21 mouse cellular contexts compared by ENCODE assay signal in genomic region chr6:146825487-146825773, GRCm38 (mm10). TPM values are rescaled to one million over a fixed set of nuclear protein-coding genes. Genes with fewer than 3 reads are reported as not detected.
DNase-seq lines count a peak whose midpoint lies in the region; ATAC-seq and TF ChIP-seq lines count a peak whose summit lies in the region.
"Had no signal": no experiment of that assay in that cellular context is flagged by ENCODE, and none has a peak within 500 bp of the region (broad histone marks: within the 10 kb centered on the region; RNA-seq: fewer than 3 reads in every experiment).

No protein-coding gene starts in this region.

- no peaks in the 10 kb centered on the region for H3K4me1 ChIP-seq in intestine, embryonic 14.5 days (replicated peaks; ENCODE audit: control insufficient read depth, insufficient read depth, low read length)
- no peaks in the 10 kb centered on the region for H3K4me1 ChIP-seq in intestine, postnatal 0 days (replicated peaks; ENCODE audit: control insufficient read depth, insufficient read depth, low read length)
- H3K4me1 ChIP-seq in neural tube, embryonic 11.5 days (ENCODE audit: control insufficient read depth, insufficient read depth, low read length), result no peaks in the 10 kb centered on the region
- H3K4me1 ChIP-seq in hindbrain, postnatal 0 days (ENCODE audit: insufficient read depth, low read length), result no peaks in the 10 kb centered on the region
- H3K4me1 ChIP-seq: embryonic facial prominence, embryonic 13.5 days; heart, embryonic 15.5 days; megakaryocyte, embryonic 14.5 days had no signal

- no peaks in the 10 kb centered on the region for H3K9me3 ChIP-seq in intestine, embryonic 14.5 days (ENCODE audit: control insufficient read depth, low read length)
- H3K9me3 ChIP-seq in intestine, postnatal 0 days (ENCODE audit: control insufficient read depth), result no peaks in the 10 kb centered on the region
- no peaks in the 10 kb centered on the region for H3K9me3 ChIP-seq in neural tube, embryonic 11.5 days (ENCODE audit: control insufficient read depth, low read length)
- H3K9me3 ChIP-seq in hindbrain, postnatal 0 days (ENCODE audit: low read length), result no peaks in the 10 kb centered on the region
- H3K9me3 ChIP-seq: embryonic facial prominence, embryonic 13.5 days; heart, embryonic 15.5 days; megakaryocyte, embryonic 14.5 days had no signal

- TF ChIP-seq CTCF in intestine, postnatal 0 days (IDR thresholded peaks at IDR 0.05; ENCODE audit: low read depth), result no peak
- TF ChIP-seq CTCF in hindbrain, postnatal 0 days (IDR thresholded peaks at IDR 0.05; ENCODE audit: low read depth), result no peak

- 0 out of 2 replicates have a peak, but pooled peaks have one; percentile 20 for ATAC-seq in intestine, embryonic 14.5 days (replicated peaks; ENCODE audit: low FRiP score, low TSS enrichment, low read depth)
- ATAC-seq in intestine, postnatal 0 days, result no peak
- ATAC-seq in neural tube, embryonic 11.5 days (ENCODE audit: insufficient read depth, low FRiP score, low TSS enrichment), result peak; percentile 54; the same call in 1 of the 2 replicates
- ATAC-seq in hindbrain, postnatal 0 days, result peak; percentile 36; the same call in 1 of the 2 replicates

- no peaks in the 10 kb centered on the region for H3K36me3 ChIP-seq in intestine, embryonic 14.5 days (ENCODE audit: control insufficient read depth, insufficient read depth, low read length)
- no peaks in the 10 kb centered on the region for H3K36me3 ChIP-seq in intestine, postnatal 0 days (ENCODE audit: control insufficient read depth, insufficient read depth)
- H3K36me3 ChIP-seq in neural tube, embryonic 11.5 days (ENCODE audit: control insufficient read depth, insufficient read depth, low read length), result no peaks in the 10 kb centered on the region
- H3K36me3 ChIP-seq in hindbrain, postnatal 0 days (ENCODE audit: insufficient read depth, low read length), result no peaks in the 10 kb centered on the region
- H3K36me3 ChIP-seq: embryonic facial prominence, embryonic 13.5 days; heart, embryonic 15.5 days had no signal

- no peak overlapping the region for H3K4me3 ChIP-seq in intestine, embryonic 14.5 days (ENCODE audit: low read depth, low read length)
- no peak overlapping the region for H3K4me3 ChIP-seq in intestine, postnatal 0 days (ENCODE audit: low read depth, low read length)
- H3K4me3 ChIP-seq in neural tube, embryonic 11.5 days (ENCODE audit: low read depth, low read length), result no peak overlapping the region
- H3K4me3 ChIP-seq in hindbrain, postnatal 0 days (ENCODE audit: low read length), result no peak overlapping the region
- H3K4me3 ChIP-seq: embryonic facial prominence, embryonic 13.5 days; heart, adult 2 months; heart, embryonic 15.5 days; megakaryocyte, embryonic 14.5 days had no signal

- no peak overlapping the region for H3K27ac ChIP-seq in intestine, embryonic 14.5 days (ENCODE audit: low read depth)
- H3K27ac ChIP-seq in intestine, postnatal 0 days (ENCODE audit: low read depth, low read length), result no peak overlapping the region
- H3K27ac ChIP-seq in neural tube, embryonic 11.5 days (ENCODE audit: low read depth, low read length), result no peak overlapping the region
- H3K27ac ChIP-seq in hindbrain, postnatal 0 days, result no peak overlapping the region
- H3K27ac ChIP-seq: embryonic facial prominence, embryonic 13.5 days; heart, adult 2 months; heart, embryonic 15.5 days had no signal

- 79% methylated on average over 1 of the region's 1 CpGs for WGBS in intestine, embryonic 14.5 days
- WGBS in intestine, postnatal 0 days, result 71% methylated on average over 1 of the region's 1 CpGs
- WGBS in neural tube, embryonic 11.5 days, result 89% methylated on average over 1 of the region's 1 CpGs
- WGBS in hindbrain, postnatal 0 days, result 77% methylated on average over 1 of the region's 1 CpGs

- no peak for DNase-seq in intestine, embryonic 14.5 days (ENCODE audit: low spot score)
- DNase-seq in neural tube, embryonic 11.5 days (ENCODE audit: low spot score), result no peak
- DNase-seq in neural tube, embryonic 10.5 days (ENCODE audit: extremely low spot score, low spot score), result no peak
- no peak for DNase-seq in hindbrain, postnatal 0 days (ENCODE audit: low spot score)
- DNase-seq in yolk sac, embryonic 10.5 days (ENCODE audit: low spot score), result no peak
- DNase-seq in adrenal gland, adult 18-20 months (ENCODE audit: low spot score in 2 of 2), result no peak
- DNase-seq: adrenal gland, adult 8-10 months; gastrocnemius, postnatal 25 days had no signal

- H3K27me3 ChIP-seq in intestine, embryonic 14.5 days (replicated peaks; ENCODE audit: control insufficient read depth, insufficient read depth, low read length), result no peaks in the 10 kb centered on the region
- no peaks in the 10 kb centered on the region for H3K27me3 ChIP-seq in intestine, postnatal 0 days (replicated peaks; ENCODE audit: control insufficient read depth, insufficient read depth, low read length)
- no peaks in the 10 kb centered on the region for H3K27me3 ChIP-seq in neural tube, embryonic 11.5 days (ENCODE audit: control insufficient read depth, insufficient read depth, low read length)
- no peaks in the 10 kb centered on the region for H3K27me3 ChIP-seq in hindbrain, postnatal 0 days (ENCODE audit: insufficient read depth, low read length)
- H3K27me3 ChIP-seq: embryonic facial prominence, embryonic 13.5 days; heart, embryonic 15.5 days had no signal

- H3K4me2 ChIP-seq in intestine, embryonic 14.5 days (ENCODE audit: low read length), result no peak overlapping the region
- H3K4me2 ChIP-seq in intestine, postnatal 0 days (replicated peaks; ENCODE audit: low read depth), result no peak overlapping the region
- H3K4me2 ChIP-seq in neural tube, embryonic 11.5 days (ENCODE audit: low read depth), result no peak overlapping the region
- H3K4me2 ChIP-seq in hindbrain, postnatal 0 days (ENCODE audit: low read depth, low read length), result no peak overlapping the region
- H3K4me2 ChIP-seq: embryonic facial prominence, embryonic 13.5 days; heart, embryonic 15.5 days had no signal

- no peak overlapping the region for H3K9ac ChIP-seq in intestine, embryonic 14.5 days (ENCODE audit: low read length)
- no peak overlapping the region for H3K9ac ChIP-seq in intestine, postnatal 0 days (ENCODE audit: low read depth, low read length)
- H3K9ac ChIP-seq in neural tube, embryonic 11.5 days (ENCODE audit: low read length), result no peak overlapping the region
- no peak overlapping the region for H3K9ac ChIP-seq in hindbrain, postnatal 0 days (replicated peaks; ENCODE audit: low read length)
- H3K9ac ChIP-seq: embryonic facial prominence, embryonic 13.5 days; heart, embryonic 15.5 days had no signal

RNA-seq across cellular contexts. Expression of gene Smco2, which starts 24.5 kb away (rescaled TPM):
- not detected in 2 replicates for polyA plus RNA-seq in intestine, embryonic 14.5 days (2014; fragmentation: Nextera tagmentation; extraction: Ambion mirVana)
- not detected in 2 replicates for polyA plus RNA-seq in intestine, postnatal 0 days (2015; fragmentation: Nextera tagmentation; extraction: Ambion mirVana)
- polyA plus RNA-seq in neural tube, embryonic 11.5 days (2014; fragmentation: Nextera tagmentation; extraction: Ambion mirVana), result not detected in 2 replicates
- total RNA-seq in hindbrain, postnatal 0 days (2014; rRNA removed), result not detected in 2 replicates
- not detected in 2 replicates for polyA plus RNA-seq in hindbrain, postnatal 0 days (2015; fragmentation: Nextera tagmentation; extraction: Ambion mirVana)
- total RNA-seq in adrenal gland, adult 18-20 months (2021), result not detected
- total RNA-seq: adrenal gland, adult 8-10 months; gastrocnemius, postnatal 25 days; layer of hippocampus, adult 18-20 months; layer of hippocampus, postnatal 36 days; left cerebral cortex, postnatal 25 days had no signal
- polyA plus RNA-seq: embryonic facial prominence, embryonic 13.5 days; limb, embryonic 14.5 days; liver, embryonic 16.5 days; stomach, embryonic 16.5 days; thymus, adult 2 months; urinary bladder, adult 2 months had no signal

RNA-seq across cellular contexts. Expression of gene Arntl2, which starts 29.6 kb away (rescaled TPM):
- polyA plus RNA-seq in intestine, embryonic 14.5 days (2014; fragmentation: Nextera tagmentation; extraction: Ambion mirVana), result 2.2 and 2.6 TPM in 2 replicates
- polyA plus RNA-seq in intestine, postnatal 0 days (2015; fragmentation: Nextera tagmentation; extraction: Ambion mirVana), result 0.52 and 0.76 TPM in 2 replicates
- polyA plus RNA-seq in neural tube, embryonic 11.5 days (2014; fragmentation: Nextera tagmentation; extraction: Ambion mirVana), result 1.2 and 1.7 TPM in 2 replicates
- 2.0 and 3.9 TPM in 2 replicates for total RNA-seq in hindbrain, postnatal 0 days (2014; rRNA removed)
- polyA plus RNA-seq in hindbrain, postnatal 0 days (2015; fragmentation: Nextera tagmentation; extraction: Ambion mirVana), result 3.8 and 4.1 TPM in 2 replicates
- total RNA-seq in adrenal gland, adult 18-20 months (2021), result 1 to 10 TPM in 1 of 2 experiments, under 1 TPM in 1; 0.67 to 1.2 TPM
